Mouse (Mus musculus) olfactory bulb, adult 2 months (tissue): ENCODE data around the gene Galnt7.
"Not testable (repeated sequence)": the region's sequence is repeated elsewhere in the genome, so short reads cannot be mapped to it uniquely, and the experiment has no call there.

Source experiments
- CTCF ChIP-seq: fragments of 200-500 bp; IDR thresholded peaks from 2 replicates; pipeline ENCODE4 v1.5.1; 2012; ENCODE audit warnings: low read depth, mild to moderate bottlenecking, low read length, moderate library complexity; ENCODE audit not compliant: insufficient read depth
- POLR2A ChIP-seq: fragments of 200-500 bp; IDR thresholded peaks from 2 replicates; pipeline ENCODE4 v1.6.1; 2012; ENCODE audit warnings: mild to moderate bottlenecking, low read depth, low read length, moderate library complexity; ENCODE audit not compliant: insufficient read depth

DNA sequence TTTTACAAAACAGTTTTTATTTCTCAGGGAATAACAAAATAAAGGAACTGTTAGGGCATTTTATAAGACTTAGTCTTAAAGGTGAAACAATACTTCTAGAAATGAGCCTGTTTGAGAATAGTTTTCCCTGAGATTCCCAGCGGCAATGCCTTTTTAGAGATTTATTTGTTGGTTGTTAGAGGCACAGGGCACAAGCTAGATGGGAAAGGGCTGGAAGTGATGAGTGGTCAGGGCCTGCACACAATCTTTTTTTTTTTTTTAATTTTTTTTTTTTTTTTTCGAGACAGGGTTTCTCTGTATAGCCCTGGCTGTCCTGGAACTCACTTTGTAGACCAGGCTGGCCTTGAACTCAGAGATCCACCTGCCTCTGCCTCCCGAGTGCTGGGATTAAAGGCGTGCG lies 136.1 kb downstream of the Galnt7 start:
- not testable (repeated sequence) for TF ChIP-seq POLR2A, CTCF
